Mouse (Mus musculus) MEL (cell line): ENCODE data around the gene Rbfox3. TPM values are rescaled to one million over a fixed set of nuclear protein-coding genes. Genes with fewer than 3 reads are reported as not detected.

Source experiments
- DNase-seq: peaks from one replicate; pipeline ENCODE4 v3.0.0; 2011; ENCODE audit warnings: low read depth, low spot score
- H3K27ac ChIP-seq: 2 replicates; pipeline ENCODE4 v1.5.1; 2012; ENCODE audit warnings: low read depth, mild to moderate bottlenecking, control low read depth, low read length, moderate library complexity; ENCODE audit not compliant: control insufficient read depth
- H3K27me3 ChIP-seq, 2 experiments: fragments of 150-350 bp in 1 of 2; sonication (generic) in 1 of 2; 2 replicates each; pipeline ENCODE4 v1.6.1; 2012; ENCODE audit warnings: low read length in 2 of 2, mild to moderate bottlenecking in 2 of 2, improper control_type of control experiment in 1 of 2, moderate library complexity in 1 of 2; ENCODE audit not compliant: insufficient read depth in 2 of 2, control insufficient read depth in 1 of 2
- H3K36me3 ChIP-seq, 2 experiments: 2 replicates each; pipeline ENCODE4 v1.6.1; 2012 to 2014; ENCODE audit warnings: low read length in 2 of 2, improper control_type of control experiment in 1 of 2, inconsistent platforms in 1 of 2, mild to moderate bottlenecking in 1 of 2; ENCODE audit not compliant: insufficient read depth in 2 of 2, control insufficient read depth in 1 of 2
- H3K4me1 ChIP-seq, 2 experiments: fragments of 150-350 bp in 1 of 2; sonication (generic) in 1 of 2; 2 replicates each; pipeline ENCODE4 v1.6.1; 2012; ENCODE audit warnings: low read length in 2 of 2, improper control_type of control experiment in 1 of 2, mild to moderate bottlenecking in 1 of 2; ENCODE audit not compliant: insufficient read depth in 2 of 2, control insufficient read depth in 1 of 2
- H3K4me3 ChIP-seq, 2 experiments: fragments of 150-350 bp in 1 of 2; sonication (generic) in 1 of 2; 2 replicates each; pipeline ENCODE4 v1.5.1; 2012; ENCODE audit warnings: low read depth in 2 of 2, low read length in 2 of 2, mild to moderate bottlenecking in 2 of 2, moderate library complexity in 2 of 2, control low read depth in 1 of 2, improper control_type of control experiment in 1 of 2; ENCODE audit not compliant: control insufficient read depth in 1 of 2, insufficient read depth in 1 of 2
- H3K79me2 ChIP-seq: 2 replicates; pipeline ENCODE4 v1.6.1; 2012; ENCODE audit warnings: mild to moderate bottlenecking, low read length, moderate library complexity; ENCODE audit not compliant: control insufficient read depth, poor library complexity, insufficient read depth
- H3K9ac ChIP-seq: 2 replicates; pipeline ENCODE4 v1.6.1; 2012; ENCODE audit warnings: low read depth, mild to moderate bottlenecking, control low read depth, low read length, moderate library complexity; ENCODE audit not compliant: control insufficient read depth, poor library complexity, severe bottlenecking
- H3K9me3 ChIP-seq: fragments of 150-350 bp; sonication (generic); replicated peaks from 2 replicates; pipeline ENCODE4 v1.6.1; 2012; ENCODE audit warnings: mild to moderate bottlenecking, low read length, improper control_type of control experiment, moderate library complexity; ENCODE audit not compliant: insufficient read depth
- CHD1 ChIP-seq: IDR thresholded peaks from 2 replicates; pipeline ENCODE4 v1.6.1; 2012; ENCODE audit warnings: low read depth, mild to moderate bottlenecking, inconsistent platforms, low read length, improper control_type of control experiment
- CTCF ChIP-seq, 3 experiments: IDR thresholded peaks in 2 of 3; conservative IDR thresholded peaks in 1 of 3; 2 replicates each; pipeline ENCODE4 v1.5.1; 2011 to 2012; ENCODE audit warnings: low read length in 3 of 3, low read depth in 2 of 3, mild to moderate bottlenecking in 2 of 3, improper control_type of control experiment in 1 of 3, inconsistent platforms in 1 of 3, mixed read lengths in 1 of 3, moderate library complexity in 1 of 3; ENCODE audit not compliant: control insufficient read depth in 1 of 3, insufficient read depth in 1 of 3, poor library complexity in 1 of 3, severe bottlenecking in 1 of 3
- E2F4 ChIP-seq: IDR thresholded peaks from 2 replicates; pipeline ENCODE4 v1.6.1; 2011; ENCODE audit warnings: low read depth, low read length, improper control_type of control experiment, borderline replicate concordance
- HCFC1 ChIP-seq: IDR thresholded peaks from 2 replicates; pipeline ENCODE4 v1.6.1; 2012; ENCODE audit warnings: low read depth, mild to moderate bottlenecking, inconsistent platforms, low read length, improper control_type of control experiment, moderate library complexity
- JUND ChIP-seq: IDR thresholded peaks from 2 replicates; pipeline ENCODE4 v1.6.1; 2011; ENCODE audit warnings: low read depth, mild to moderate bottlenecking, improper control_type of control experiment, low read length
- KAT2A ChIP-seq: conservative IDR thresholded peaks from 2 replicates; pipeline ENCODE4 v1.6.1; 2012; ENCODE audit warnings: low read depth, low read length, improper control_type of control experiment, inconsistent platforms
- MAFK ChIP-seq: IDR thresholded peaks from 2 replicates; pipeline ENCODE4 v1.6.1; 2011; ENCODE audit warnings: low read depth, mild to moderate bottlenecking, low read length, improper control_type of control experiment, borderline replicate concordance
- MAX ChIP-seq: IDR thresholded peaks from 2 replicates; pipeline ENCODE4 v1.6.1; 2011; ENCODE audit warnings: low read length, improper control_type of control experiment
- MAZ ChIP-seq: IDR thresholded peaks from 2 replicates; pipeline ENCODE4 v1.6.1; 2012; ENCODE audit warnings: low read depth, mild to moderate bottlenecking, inconsistent platforms, low read length, improper control_type of control experiment
- MEF2A ChIP-seq: IDR thresholded peaks from 2 replicates; pipeline ENCODE4 v1.6.1; 2014; ENCODE audit warnings: low read depth, mild to moderate bottlenecking, inconsistent platforms, low read length, improper control_type of control experiment; ENCODE audit not compliant: poor library complexity, insufficient replicate concordance, severe bottlenecking; ENCODE audit errors: extremely low read depth
- MXI1 ChIP-seq: IDR thresholded peaks from 2 replicates; pipeline ENCODE4 v1.6.1; 2011; ENCODE audit warnings: mild to moderate bottlenecking, low read depth, low read length, improper control_type of control experiment
- MYB ChIP-seq: IDR thresholded peaks from 2 replicates; pipeline ENCODE4 v1.6.1; 2011; ENCODE audit warnings: mild to moderate bottlenecking, low read depth, low read length, improper control_type of control experiment
- MYC ChIP-seq: IDR thresholded peaks from 2 replicates; pipeline ENCODE4 v1.6.1; 2011; ENCODE audit warnings: low read depth, mild to moderate bottlenecking, low read length, improper control_type of control experiment, moderate library complexity
- NELFE ChIP-seq: IDR thresholded peaks from 2 replicates; pipeline ENCODE4 v1.6.1; 2011; ENCODE audit warnings: low read depth, low read length, improper control_type of control experiment
- NRF1 ChIP-seq: IDR thresholded peaks from 2 replicates; pipeline ENCODE4 v1.6.1; 2014; ENCODE audit warnings: low read depth, mild to moderate bottlenecking, inconsistent platforms, low read length, improper control_type of control experiment, moderate library complexity; ENCODE audit not compliant: poor library complexity, insufficient read depth, severe bottlenecking
- POLR2AphosphoS2 ChIP-seq: IDR thresholded peaks from 2 replicates; pipeline ENCODE4 v1.6.1; 2011; ENCODE audit warnings: low read length, improper control_type of control experiment
- POLR2AphosphoS5 ChIP-seq: IDR thresholded peaks from 2 replicates; pipeline ENCODE4 v1.6.1; 2012; ENCODE audit warnings: low read depth, borderline replicate concordance, mild to moderate bottlenecking, inconsistent platforms, low read length, moderate library complexity, mixed read lengths
- RCOR1 ChIP-seq: IDR thresholded peaks from 2 replicates; pipeline ENCODE4 v1.6.1; 2012; ENCODE audit warnings: low read depth, mild to moderate bottlenecking, inconsistent platforms, low read length, improper control_type of control experiment
- SIN3A ChIP-seq: IDR thresholded peaks from 2 replicates; pipeline ENCODE4 v1.6.1; 2012; ENCODE audit warnings: low read length, improper control_type of control experiment, inconsistent platforms
- TAL1 ChIP-seq: IDR thresholded peaks from 2 replicates; pipeline ENCODE4 v1.6.1; 2012; ENCODE audit warnings: mild to moderate bottlenecking, inconsistent platforms, low read length, moderate library complexity, mixed read lengths
- TBP ChIP-seq: IDR thresholded peaks from 2 replicates; pipeline ENCODE4 v1.8.0; 2011; ENCODE audit warnings: low read depth, low read length, improper control_type of control experiment
- TCF12 ChIP-seq: IDR thresholded peaks from 2 replicates; pipeline ENCODE4 v1.6.1; 2014; ENCODE audit warnings: low read depth, mild to moderate bottlenecking, inconsistent platforms, low read length, improper control_type of control experiment, moderate library complexity
- USF2 ChIP-seq, 2 experiments: IDR thresholded peaks; 2 replicates each; pipeline ENCODE4 v1.6.1; 2011 to 2012; ENCODE audit warnings: improper control_type of control experiment in 2 of 2, low read length in 2 of 2, borderline replicate concordance in 1 of 2, inconsistent platforms in 1 of 2, low read depth in 1 of 2, mild to moderate bottlenecking in 1 of 2; ENCODE audit not compliant: insufficient read depth in 1 of 2
- ZC3H11A ChIP-seq: IDR thresholded peaks from 2 replicates; pipeline ENCODE4 v1.6.1; 2012; ENCODE audit warnings: low read depth, mild to moderate bottlenecking, inconsistent platforms, low read length, improper control_type of control experiment
- ZMIZ1 ChIP-seq: IDR thresholded peaks from 2 replicates; pipeline ENCODE4 v1.6.1; 2012; ENCODE audit warnings: low read depth, mild to moderate bottlenecking, inconsistent platforms, low read length, improper control_type of control experiment, moderate library complexity
- ZNF384 ChIP-seq: IDR thresholded peaks from 2 replicates; pipeline ENCODE4 v1.6.1; 2012; ENCODE audit warnings: low read depth, mild to moderate bottlenecking, inconsistent platforms, low read length, improper control_type of control experiment
- polyA plus RNA-seq, 2 experiments: library from polyadenylated mRNA; stranded (reverse) in 1 of 2; unstranded in 1 of 2; fragments of >175 nt in 1 of 2; fragments of >200 nt in 1 of 2; gene quantifications; 2 replicates each; pipeline versions ENCODE4 v1.2.1 to v1.2.4; 2012; ENCODE audit warnings: low replicate concordance in 2 of 2, low read depth in 1 of 2; ENCODE audit not compliant: insufficient read length in 2 of 2, insufficient read depth in 1 of 2, missing spikeins in 1 of 2
- total RNA-seq: library from RNA; depleted of rRNA; stranded (reverse); fragments of 300-350 nt; gene quantifications from 2 replicates; pipeline ENCODE4 v1.2.3, GENCODE M21; 2012

Gene Rbfox3
- total and polyA plus RNA-seq, 3 experiments, result not detected

GRCm38 (mm10) chr11:118481231-118481630 is 430.2 kb downstream of the Rbfox3 start:
- Histone ChIP-seq H3K27ac (no peak overlapping the region), H3K4me3 (no peak overlapping the region), H3K79me2 (0 out of 2 replicates have a peak, but pooled peaks cover 4% of the 10 kb centered on the region), H3K4me1 (peaks cover 4 to 8% of the 10 kb centered on the region in 2 experiments), H3K27me3 (no peaks in the 10 kb centered on the region), H3K9me3 (no peaks in the 10 kb centered on the region), H3K9ac (no peak overlapping the region), H3K36me3 (peaks cover 1 to 7% of the 10 kb centered on the region in 2 experiments; a peak in 2 of 4 replicates)
- TF ChIP-seq ZNF384 (no peak), MYB (no peak), JUND (no peak), NRF1 (no peak), ZMIZ1 (no peak), POLR2AphosphoS2 (no peak), RCOR1 (no peak), MAX (no peak), CTCF (IDR thresholded peaks at IDR 0.05 in 2 of 3, conservative IDR thresholded peaks at IDR 0.05 in 1 of 3; ENCODE audit: control insufficient read depth in 1 of 3, insufficient read depth in 1 of 3, low read depth in 2 of 3, low read length in 3 of 3, poor library complexity in 1 of 3, severe bottlenecking in 1 of 3) (no peak), TAL1 (no peak), USF2 (IDR thresholded peaks at IDR 0.05; ENCODE audit: borderline replicate concordance in 1 of 2, insufficient read depth in 1 of 2, low read depth in 1 of 2, low read length in 2 of 2) (no peak), NELFE (no peak), SIN3A (no peak), ZC3H11A (no peak), TCF12 (no peak), MXI1 (no peak), MAFK (no peak), POLR2AphosphoS5 (no peak)
- no peak for DNase-seq

DNA sequence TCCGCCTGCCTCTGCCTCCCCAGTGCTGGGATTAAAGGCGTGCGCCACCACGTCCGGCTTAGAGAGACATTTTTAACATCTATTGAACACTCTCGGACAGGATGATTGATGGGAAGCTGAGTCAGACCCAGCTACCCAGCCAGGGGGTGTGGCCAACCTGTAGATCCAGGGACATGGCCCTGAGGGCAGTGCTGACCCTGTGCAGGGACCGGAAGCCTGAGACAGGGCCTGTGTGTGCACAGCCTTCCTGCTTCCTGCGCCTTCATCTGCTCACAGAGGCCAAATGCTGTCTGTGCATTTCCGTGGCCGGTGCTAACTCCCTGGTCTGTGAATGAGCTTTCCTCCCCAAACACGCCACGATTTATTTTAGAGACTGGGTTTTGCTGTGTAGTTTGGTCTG is 431.6 kb downstream of the Rbfox3 start:
- H3K4me3 ChIP-seq, result no peak overlapping the region
- H3K36me3 ChIP-seq, result peaks cover 1 to 7% of the 10 kb centered on the region in 2 experiments; a peak in 2 of 4 replicates
- H3K79me2 ChIP-seq, result 0 out of 2 replicates have a peak, but pooled peaks cover 4% of the 10 kb centered on the region

More for the DNA sequence above, 431.6 kb downstream of the Rbfox3 start:
- Histone ChIP-seq H3K27ac (no peak overlapping the region), H3K9me3 (no peaks in the 10 kb centered on the region), H3K4me1 (peaks cover 5 to 15% of the 10 kb centered on the region in 2 experiments), H3K9ac (no peak overlapping the region), H3K27me3 (no peaks in the 10 kb centered on the region)
- TF ChIP-seq SIN3A, result no peak
- no peak for TF ChIP-seq ZC3H11A
- no peak for TF ChIP-seq NRF1
- TF ChIP-seq TBP, result no peak
- no peak for TF ChIP-seq MAZ
- TF ChIP-seq E2F4, result no peak
- no peak for TF ChIP-seq TAL1
- no peak for TF ChIP-seq MYB
- TF ChIP-seq KAT2A, result no peak
- TF ChIP-seq POLR2AphosphoS2, result no peak
- TF ChIP-seq POLR2AphosphoS5, result no peak
- TF ChIP-seq CTCF (IDR thresholded peaks at IDR 0.05 in 2 of 3, conservative IDR thresholded peaks at IDR 0.05 in 1 of 3; ENCODE audit: control insufficient read depth in 1 of 3, insufficient read depth in 1 of 3, low read depth in 2 of 3, low read length in 3 of 3, poor library complexity in 1 of 3, severe bottlenecking in 1 of 3), result no peak
- TF ChIP-seq MYC, result no peak
- no peak for TF ChIP-seq MEF2A
- TF ChIP-seq CHD1, result no peak
- TF ChIP-seq TCF12, result no peak
- no peak for TF ChIP-seq HCFC1
- no peak for DNase-seq
